Mouse (Mus musculus) heart, adult 2 months (tissue): ENCODE results near the gene Sec14l3.

ENCODE experiments used
- CTCF ChIP-seq: fragments of 200-600 bp; IDR thresholded peaks from 2 replicates; pipeline ENCODE4 v1.8.1; 2022; ENCODE audit warnings: antibody characterized with exemption, mild to moderate bottlenecking, moderate library complexity
- POLR2A ChIP-seq: fragments of 200-500 bp; IDR thresholded peaks from 2 replicates; pipeline ENCODE4 v1.6.1; 2011; ENCODE audit warnings: mild to moderate bottlenecking, low read depth, low read length, control low read depth; ENCODE audit not compliant: insufficient read depth

DNA sequence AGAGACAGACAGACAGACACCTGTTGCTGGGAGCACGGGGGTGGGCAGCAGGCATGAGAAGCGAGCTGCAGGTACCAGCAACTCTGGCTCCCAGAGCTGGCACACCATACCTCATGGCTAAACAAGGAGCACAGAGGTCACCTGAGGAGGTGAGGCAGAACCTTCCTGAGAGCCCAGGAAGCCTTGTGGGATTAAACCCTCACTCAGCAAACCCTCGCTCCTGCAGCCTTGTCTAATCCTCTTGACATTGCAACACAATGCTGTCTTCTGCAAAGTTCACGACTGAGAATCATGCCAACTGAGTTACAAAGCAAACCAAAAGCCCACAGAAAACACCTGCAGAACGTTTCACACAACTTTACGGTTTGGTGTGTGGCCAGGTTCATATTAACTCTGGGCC, 16.2 kb upstream of the Sec14l3 start:
- TF ChIP-seq CTCF, result no peak
- TF ChIP-seq POLR2A, result no peak
